Mouse (Mus musculus): ENCODE measurements at regions not wholly inside any gene's neighbourhood (a gene's known extent, or its start where the extent isn't known, plus 50 kb on each side); places are given as distances from the start of the nearest gene placed in this dataset.

DNA sequence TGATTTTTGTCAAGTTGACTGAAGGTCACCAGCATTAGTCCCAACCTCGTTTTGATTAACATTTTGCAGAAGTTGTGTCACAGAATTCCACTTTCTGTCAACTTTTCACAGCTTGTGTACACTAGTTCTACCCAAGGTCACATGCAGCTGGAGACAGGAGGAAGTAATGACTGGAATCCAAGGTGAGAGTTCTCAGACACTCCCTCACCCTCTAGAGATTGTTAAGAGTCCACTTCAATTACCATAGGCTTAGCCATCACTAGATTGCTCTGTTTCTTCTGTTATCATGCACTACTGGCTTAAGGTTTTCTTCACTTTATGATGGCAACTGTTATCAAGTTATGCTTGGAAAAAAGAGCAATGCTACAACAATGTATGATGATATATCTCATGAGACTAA lies 379.0 kb downstream of the Samd5 start:
- DNase-seq (ENCODE audit: low read depth, low spot score) = no peak

DNA sequence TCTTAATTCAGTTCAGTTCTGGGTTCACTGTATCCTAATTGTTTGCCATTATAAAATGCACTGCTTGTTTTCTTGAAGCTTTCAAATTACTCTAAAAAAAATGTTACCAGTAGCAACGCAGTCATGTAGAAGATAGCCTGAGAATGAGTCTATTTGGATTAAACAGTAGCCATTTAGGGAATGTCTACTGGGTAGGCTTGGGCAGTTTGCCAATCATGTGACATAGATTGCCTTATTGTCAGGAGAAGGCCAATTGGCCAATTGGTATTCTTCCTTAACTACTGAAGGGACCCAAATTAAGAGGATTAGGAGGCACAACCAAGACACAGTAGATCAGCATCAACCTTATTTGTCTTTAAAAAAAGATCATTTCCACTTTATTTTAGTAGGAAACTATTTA lies 379.7 kb downstream of the Samd5 start:
- no peak for DNase-seq (ENCODE audit: low read depth, low spot score)

DNA sequence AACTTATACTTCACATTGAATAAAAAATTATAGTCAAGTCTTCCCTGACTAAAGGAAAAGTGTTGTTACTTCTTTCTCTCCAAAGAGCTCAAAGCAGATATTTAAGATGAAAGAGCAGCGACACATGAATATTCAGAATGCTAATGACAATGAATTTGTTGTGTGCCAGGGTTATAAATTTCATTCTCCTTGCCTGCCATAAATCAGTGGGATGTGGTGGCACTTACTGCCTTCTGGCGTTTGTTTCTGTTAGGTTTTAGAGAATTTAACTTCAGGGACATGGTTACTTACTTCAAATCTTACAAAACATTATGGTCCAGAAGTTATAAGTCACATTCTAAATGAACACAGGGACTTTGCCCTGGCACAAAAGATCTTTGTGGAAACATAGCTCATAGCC lies 380.4 kb downstream of the Samd5 start:
- DNase-seq (ENCODE audit: low read depth, low spot score) = no peak

DNA sequence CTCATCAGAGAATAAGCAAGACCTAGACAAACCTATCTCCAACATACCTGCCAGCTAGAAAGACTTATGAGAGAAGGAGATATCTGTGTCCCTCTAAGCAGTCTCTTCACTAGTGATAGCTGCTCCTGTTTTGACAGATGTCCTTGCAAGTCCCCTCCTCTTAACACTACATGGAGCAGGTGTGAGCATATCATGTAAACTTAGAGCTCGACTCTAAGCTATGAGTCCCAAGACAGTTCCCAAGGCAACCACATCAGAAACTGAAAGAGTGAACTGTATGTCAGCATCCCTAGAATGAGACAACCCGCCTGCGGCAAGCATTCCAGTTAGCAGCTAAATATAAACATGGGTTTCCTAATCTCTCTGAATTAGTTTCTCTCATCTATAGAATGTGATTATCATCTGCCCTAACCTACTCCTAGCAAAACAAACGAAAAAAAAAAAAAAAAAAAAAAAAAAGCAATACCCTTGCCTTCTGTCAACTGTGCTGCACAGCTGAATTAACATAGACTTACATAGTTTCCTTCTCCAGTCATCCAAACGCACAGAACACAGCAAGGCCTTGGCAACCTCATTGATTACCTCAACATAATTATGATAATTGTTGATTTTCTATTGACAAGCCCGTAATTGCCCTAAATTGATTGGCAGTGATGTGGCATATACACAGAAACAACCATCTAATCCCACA lies 383.4 kb downstream of the Samd5 start:
- no peak for DNase-seq (ENCODE audit: low read depth, low spot score)

DNA sequence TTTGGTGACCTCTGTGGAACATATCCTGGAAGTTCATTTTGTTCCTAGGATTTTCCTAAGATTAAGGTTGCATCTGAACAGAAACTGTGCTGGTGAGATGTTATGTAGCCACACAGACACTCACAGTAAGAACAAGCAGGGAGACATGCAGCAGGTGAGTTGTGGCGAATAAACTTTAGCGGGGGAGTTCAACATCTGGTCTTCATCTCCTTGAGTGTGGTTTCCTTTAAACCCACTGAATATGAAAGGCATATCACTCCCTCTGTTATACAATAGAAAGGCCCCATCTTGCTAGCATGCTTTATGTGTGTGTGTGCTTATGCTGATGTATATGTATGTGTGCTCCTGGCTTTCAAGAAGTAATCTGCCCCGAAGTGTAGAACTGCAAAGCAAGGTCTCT lies 387.1 kb upstream of the Sash1 start:
- DNase-seq (ENCODE audit: low read depth, low spot score) = no peak

DNA sequence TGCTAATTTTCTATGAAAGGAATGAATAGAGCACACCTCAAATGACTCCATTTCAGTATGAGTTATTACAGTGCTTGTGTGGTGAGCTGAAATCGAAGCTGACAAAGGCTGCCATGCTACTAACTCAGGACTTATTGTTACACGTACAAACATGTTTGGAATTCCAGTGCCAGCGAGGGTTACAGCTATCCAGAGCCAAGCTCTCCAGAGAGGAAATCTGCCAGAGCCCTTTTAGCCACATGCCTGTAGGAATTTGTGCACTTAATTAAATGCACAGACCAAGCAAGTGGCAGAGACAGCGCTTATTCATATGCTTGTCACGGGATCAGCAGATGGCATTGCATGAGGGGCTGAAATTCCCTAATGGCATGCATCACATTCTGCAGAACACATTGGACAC lies 386.4 kb upstream of the Sash1 start:
- DNase-seq (ENCODE audit: low read depth, low spot score) = no peak

DNA sequence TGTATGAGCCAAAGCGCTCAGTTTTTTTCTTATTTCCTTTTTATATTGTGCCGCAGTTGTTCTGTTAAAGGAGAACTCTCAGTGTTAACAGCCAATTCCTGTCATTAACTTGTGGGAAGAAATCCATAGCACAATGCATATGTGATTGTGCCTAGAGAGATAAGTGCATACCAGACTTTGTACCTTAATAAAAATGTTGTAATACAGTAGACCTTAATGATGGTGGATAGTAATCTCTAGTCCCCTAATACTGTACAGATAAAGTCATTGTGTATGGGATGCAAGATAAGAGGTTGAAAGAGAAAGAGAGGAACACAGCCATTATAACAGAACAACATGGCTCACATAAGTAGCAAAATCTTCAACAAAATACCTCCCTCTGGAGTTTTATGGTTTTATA lies 379.7 kb upstream of the Sash1 start:
- DNase-seq (ENCODE audit: low read depth, low spot score) = no peak

DNA sequence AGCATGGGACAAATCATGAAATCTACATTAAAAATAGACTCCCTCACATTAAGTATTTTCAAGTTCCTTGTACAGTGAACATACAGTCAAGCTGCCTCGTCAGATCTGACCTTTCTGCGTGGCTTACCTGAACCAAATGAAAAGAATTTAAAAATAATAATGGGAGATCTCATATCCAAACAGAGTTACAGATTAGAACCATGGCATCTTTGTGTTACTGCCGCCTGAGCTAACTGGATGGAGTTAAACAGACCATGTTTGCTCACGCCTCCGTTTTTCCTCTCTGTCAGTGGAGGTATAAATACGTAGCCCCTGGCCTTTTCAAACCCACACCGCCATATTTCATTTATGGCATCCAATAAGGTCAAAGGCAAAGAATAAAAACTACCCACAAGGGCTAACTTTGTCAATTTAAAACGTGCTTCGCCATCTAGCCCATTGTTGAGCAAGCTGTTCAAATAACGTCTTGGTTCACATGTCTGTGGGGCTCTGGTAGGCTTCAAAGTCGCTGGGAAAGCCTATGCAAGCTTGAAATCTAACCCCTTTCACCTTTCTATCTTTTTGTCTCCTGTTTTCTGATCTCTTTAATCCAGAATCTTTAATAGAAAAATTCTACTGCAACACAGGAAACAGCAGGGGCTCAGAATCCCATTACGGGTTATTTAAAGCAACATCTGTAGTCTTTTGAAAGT lies 378.6 kb upstream of the Sash1 start:
- no peak for DNase-seq (ENCODE audit: low read depth, low spot score)

DNA sequence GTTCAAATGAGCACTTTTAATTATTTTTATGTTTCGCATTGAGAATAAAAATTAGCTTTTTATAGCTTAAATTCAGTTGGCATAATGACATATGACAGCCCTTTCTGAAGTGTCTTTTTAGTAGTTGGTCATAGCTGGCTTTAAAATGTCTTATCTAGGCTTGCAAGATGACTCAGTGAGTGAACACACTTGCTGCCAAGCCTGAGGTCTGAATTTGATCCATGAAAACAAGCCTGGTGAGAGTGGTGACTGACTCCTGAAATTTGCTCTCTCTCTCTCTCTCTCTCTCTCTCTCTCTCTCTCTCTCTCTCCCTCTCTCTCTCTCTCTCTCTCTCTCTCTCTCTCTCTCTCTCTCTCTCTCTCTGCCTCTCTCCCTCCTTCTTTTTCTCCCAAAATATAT lies 372.8 kb upstream of the Sash1 start:
- DNase-seq (ENCODE audit: low read depth, low spot score) = no peak

DNA sequence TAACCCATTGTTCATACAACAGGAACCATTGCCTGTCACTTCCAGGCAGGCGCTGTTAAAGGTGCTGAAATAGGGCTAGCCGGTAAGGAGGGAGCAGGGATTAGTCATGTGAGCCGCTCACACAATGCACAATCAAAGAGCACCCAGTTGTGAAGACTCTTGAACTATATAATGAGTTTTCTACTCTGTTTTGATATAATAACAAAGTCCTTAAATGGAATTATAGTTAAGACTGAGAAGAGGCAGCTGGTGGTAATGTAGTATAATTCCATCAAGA lies 367.0 kb upstream of the Sash1 start:
- no peak for DNase-seq (ENCODE audit: low read depth, low spot score)

DNA sequence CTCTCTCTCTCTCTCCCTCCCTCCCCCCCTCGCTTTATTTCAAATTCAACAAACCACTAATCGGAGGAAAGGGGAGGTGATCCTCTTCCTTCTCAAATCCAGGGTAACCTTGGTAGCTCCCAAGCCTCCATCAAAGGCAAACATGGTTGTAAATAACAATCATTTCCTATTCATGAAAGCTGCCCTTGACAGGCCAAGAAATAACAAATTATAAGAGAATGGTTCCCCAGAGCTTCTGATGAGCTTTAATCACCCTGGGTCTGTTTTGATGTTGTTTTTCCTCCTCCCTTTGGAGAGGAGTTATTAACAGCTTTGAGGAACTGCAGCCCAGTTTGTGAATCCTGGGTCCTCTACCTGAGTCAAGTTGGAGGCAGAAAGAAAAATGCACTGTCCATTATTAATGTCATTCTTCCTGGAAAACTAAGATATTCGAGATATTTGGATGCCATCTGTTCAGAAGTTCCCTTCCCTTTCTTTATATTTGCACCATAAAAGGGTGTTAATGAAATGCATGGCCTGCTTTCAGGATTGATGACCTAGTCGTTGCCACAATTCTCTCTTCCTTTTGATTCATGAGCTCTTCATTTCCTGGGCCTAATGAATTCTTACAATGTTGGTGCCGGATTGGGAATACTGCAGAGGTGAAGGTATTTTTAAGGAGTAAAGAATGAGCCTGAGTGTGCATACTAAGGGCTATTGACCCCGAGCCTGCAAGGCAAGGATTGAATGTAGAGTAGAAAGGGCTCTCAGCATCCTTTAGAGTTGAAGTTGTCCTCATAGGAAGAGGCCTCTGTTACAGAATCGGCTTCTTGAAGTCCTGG lies 366.5 kb upstream of the Sash1 start:
- DNase-seq (ENCODE audit: low read depth, low spot score) = no peak

DNA sequence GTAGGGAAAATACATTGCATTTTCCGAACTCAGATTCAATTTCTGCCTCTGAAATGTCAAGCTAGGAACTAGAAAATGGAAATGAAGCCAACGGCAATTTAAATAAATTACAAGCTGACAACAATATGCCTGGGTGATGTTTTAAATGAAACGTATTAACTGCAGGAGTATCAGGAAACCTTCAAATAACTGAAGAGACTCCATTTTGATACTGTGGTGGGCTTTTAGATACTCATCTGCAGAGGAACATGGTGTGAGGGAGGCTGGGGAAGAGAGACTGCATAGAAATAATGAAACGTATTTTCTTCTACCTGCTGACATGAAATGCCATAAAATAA lies 357.4 kb upstream of the Sash1 start:
- DNase-seq (ENCODE audit: low read depth, low spot score) = no peak

DNA sequence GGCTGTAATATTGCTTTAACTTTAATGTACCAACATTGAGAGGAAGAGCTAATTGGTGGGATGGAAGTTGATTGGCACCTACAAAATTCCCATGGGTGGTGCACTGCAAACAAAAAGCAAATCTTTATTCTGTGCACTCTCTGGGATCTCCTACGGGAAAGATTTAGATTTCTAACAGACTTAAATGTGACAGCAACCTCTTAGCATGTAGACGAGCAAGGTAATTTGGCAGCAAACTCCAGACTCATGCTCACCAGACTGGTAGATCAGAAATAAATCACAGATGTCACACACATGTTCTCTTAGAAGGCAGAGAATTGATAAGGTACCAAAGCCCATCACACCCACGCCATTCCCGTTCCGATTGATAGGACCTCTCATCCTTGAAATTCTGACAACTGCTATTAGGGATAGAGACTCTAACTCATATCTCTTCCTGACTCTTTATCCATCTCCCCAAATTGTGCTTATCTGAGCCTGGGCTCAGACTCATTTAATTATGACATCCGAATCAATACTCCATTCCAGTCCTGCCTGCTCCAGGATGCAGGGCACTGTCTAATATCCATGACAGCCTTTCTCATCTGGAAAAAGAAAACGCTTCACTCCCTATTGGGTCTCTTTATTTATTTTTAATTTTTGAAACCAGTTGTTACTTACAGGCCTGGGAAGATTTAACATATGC lies 356.9 kb upstream of the Sash1 start:
- DNase-seq (ENCODE audit: low read depth, low spot score) = no peak

DNA sequence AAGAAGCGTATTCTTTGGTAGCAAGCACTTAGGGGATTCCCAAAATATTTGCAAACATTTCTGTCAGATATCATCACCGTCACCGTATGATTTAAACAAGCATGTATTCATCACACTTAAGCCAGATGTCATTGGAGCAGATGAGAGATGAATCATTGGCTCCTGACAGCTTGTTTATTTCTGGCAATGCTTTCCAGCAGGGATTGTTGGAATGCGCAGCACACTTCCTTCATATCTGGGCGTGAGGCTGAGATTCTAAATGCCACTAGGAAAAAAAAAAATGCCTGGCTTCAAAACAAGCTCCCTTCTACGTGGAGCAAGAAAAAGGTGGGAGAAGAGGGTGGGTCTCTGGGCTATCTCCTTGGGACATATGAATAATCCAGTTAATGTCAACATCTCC lies 354.1 kb upstream of the Sash1 start:
- DNase-seq (ENCODE audit: low read depth, low spot score) = no peak

DNA sequence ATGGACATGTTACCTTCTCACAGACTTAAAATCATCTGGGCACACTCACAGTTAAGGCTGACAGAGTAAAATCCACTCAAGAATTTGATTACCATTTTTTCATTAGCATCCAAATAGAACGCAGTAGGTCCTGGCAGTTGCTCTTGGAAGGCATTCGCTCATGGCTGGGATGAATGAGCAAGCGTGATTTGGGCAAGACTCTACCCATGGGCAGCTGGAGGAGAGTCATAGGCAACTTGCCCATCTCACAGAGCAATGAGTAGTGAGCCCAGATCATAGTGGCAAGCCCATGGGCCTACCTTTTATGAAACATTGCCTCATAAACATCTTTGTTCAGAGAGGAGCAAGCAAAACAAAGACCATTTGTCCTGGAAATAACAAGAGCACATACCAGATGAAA lies 345.9 kb upstream of the Sash1 start:
- DNase-seq (ENCODE audit: low read depth, low spot score) = no peak

DNA sequence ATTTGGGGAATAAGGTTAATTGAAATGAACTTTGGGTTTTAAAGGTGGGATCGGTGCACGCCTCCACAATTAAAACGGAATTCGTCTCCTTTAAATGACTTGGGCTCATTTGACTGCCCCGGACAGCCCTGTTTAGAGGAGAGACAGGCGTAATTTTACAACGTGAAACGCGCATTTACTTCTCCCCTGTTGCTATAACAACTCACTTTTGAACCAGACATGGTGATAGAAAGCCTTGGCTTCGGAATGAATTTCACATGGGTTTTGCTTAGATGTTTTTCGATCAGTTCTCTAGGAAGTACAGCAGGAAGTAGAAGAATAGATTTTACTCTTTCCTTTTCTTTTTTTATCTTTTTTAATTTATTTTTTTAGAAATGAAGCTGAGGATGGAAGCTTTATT lies 343.2 kb upstream of the Sash1 start:
- DNase-seq (ENCODE audit: low read depth, low spot score) = no peak

DNA sequence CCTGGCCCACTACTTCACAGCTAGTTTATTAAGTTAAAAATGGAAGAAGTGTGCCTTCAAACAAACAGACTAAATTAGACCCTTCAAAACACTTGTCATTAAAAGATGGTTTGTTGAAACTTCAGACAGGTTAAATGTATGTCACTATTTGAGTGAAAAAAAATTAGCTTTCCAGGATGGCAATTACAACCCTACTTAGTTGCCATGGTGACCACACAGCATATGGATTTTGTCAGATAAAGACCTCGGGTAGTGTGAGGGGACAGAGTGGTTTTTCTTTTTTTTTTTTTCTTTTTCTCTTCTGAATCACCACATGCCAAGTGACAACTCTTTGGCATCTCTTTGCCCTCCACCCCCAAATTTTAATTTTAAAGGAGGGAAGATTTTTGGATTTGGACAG lies 341.5 kb upstream of the Sash1 start:
- no peak for DNase-seq (ENCODE audit: low read depth, low spot score)

DNA sequence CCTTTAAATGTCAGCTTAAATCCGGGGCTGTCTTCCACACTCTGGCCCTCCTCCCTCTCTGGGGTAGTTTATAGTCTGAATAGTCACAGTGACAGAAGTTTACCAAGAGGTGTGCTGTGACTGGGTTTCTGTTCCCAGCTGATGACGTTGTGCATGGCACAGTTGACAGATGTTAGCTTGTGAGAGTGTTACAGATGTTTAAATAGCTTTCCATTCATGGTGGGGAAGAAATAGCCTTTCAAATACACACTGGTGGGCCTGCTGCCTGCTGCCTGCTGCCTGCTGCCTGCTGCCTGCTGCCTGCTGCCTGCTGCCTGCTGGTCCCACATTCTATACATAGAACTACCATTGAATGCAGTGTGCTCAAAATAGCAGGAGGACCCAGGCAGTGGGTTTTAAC lies 324.8 kb upstream of the Sash1 start:
- DNase-seq (ENCODE audit: low read depth, low spot score) = no peak

DNA sequence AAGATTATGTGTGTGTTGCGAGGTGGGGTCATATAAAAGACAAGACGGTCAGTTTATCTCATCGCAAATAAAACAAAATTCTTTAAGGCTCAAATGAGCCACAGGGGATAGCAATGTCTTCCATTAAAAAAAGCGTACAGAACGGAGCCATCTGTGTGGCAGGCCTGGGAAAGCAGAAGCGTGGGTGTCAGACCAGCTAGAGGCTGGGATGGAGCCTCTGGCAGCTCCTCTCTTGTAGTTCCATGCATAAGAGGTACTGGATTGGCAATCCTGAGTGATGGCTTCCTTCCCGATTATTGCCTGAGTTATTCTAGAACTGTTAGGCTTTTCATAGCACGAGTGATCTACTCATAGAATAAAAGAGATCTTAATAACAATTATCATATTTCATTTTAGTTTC lies 318.2 kb upstream of the Sash1 start:
- DNase-seq (ENCODE audit: low read depth, low spot score) = no peak

DNA sequence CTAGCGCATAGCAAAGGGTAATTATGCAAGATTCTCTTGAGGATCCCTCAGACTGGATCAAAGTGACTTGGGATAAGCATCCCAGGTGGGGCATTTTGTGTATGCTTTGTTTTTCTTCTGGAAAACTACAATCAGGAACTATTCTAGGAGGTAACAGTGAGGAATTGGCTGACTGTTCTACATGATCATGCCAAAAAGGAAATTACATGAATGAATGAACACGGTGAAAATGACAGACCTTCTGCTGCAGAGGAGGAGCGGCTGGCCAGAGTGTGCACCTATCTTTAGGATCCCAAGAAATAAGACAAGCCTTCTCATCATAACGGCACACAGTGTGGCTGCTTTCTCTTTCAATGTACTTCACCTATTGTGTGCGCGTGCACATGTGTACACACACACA lies 317.5 kb upstream of the Sash1 start:
- DNase-seq (ENCODE audit: low read depth, low spot score) = no peak

DNA sequence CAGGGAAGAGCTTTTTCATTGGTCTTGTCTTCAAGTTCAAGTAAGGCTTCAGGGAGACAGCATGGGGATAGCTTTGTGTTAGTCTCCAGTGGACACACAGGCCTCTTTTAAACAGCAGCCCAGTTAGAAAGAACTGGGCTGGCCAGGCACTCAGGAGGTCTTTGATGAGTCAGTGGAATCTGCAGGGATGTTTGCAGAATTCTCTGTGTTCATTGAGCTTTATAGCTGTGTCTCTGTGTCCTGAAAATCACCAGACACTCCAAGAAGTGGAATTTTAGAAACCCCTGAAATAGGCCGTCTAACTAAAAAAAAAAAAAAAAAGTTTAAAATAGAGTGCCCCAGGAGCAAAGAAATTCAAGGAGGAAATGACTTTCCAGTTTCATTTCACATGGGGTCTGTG lies 317.1 kb upstream of the Sash1 start:
- no peak for DNase-seq (ENCODE audit: low read depth, low spot score)

DNA sequence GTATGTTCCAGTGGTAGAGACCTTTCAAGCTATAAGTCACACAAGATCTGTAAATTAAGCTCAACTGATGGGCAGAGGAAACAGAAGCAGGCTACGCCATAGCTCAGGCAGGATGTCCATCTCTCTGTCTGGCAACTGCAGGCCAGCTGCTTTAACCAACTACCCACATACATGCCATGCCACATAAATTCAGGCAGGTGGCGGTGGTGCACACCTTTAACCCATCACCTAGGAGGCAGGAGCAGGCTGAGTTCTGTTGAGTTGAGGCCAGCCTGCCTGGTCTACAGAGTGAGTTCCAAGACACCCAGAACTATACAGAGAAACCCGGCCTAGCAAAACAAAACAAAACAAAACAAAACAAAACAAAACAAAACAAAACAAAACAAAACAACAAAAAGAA lies 289.1 kb upstream of the Sash1 start:
- DNase-seq (ENCODE audit: low read depth, low spot score) = no peak

DNA sequence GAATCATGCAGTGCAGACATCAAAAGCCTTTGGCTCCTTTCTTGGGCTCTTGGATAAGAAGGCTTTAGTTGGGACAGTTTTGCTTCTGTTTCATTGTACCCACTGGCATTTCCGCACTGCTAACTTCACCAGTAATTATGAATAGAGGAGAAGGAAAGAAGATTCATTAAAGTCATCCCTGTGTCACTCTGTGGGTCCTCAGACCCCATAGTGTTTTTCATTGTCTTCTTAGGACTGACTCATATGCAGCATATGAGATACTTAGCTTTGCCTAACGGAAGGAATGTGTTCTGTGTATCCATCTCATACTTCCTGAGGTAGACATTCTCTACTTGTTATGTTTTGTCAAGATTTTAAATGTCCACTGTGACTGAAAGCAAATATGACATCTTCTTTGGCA lies 287.6 kb upstream of the Sash1 start:
- DNase-seq (ENCODE audit: low read depth, low spot score) = no peak
